Mouse (Mus musculus): ENCODE measurements at regions not wholly inside any gene's neighbourhood (a gene's known extent, or its start where the extent isn't known, plus 50 kb on each side); places are given as distances from the start of the nearest gene placed in this dataset.
A peak's percentile ranks its signal among the peaks of the same experiment; 100 is the strongest.

DNA sequence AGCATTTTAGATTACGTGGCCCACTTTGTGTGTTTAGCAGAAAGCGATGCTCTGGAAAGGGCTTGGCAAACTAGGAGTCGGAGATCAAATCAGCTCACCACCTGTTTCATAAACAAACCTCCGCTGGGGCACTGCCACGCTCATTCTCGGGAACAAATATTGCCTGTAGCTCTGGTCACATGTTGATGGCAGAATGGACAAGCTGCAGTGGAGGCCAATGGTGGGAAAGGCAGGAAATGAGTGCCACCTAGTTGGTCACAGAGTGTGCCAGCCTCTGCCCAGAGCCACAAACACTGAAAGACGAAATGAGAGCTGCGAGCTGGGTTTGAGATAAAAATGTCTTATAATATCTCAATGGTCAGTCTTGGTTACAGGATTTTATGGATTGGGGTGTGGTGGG, 259.2 kb upstream of the Csf3r start:
- DNase-seq (ENCODE audit: low spot score in 2 of 2) = no peak

DNA sequence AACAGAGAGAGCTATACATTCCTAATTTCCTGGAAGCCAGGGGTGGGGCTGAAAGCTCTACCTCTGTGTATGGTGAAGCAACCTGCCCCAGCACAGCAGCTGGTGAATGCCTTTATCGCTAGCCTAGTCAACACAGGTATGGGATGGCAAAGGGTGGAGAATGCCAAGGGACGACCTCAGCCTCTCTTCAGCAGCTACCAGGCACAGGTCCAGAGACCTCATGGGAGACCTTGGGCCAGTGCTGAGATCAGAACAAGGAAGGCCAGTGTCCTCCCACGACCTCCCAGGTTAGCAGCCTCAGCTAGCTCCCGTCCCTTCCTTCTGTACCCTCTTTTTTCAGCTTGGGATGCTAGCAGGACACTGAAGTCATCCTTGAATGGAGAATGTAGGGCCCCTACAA, 247.2 kb upstream of the Csf3r start:
- DNase-seq (ENCODE audit: low spot score in 2 of 2) = no peak

DNA sequence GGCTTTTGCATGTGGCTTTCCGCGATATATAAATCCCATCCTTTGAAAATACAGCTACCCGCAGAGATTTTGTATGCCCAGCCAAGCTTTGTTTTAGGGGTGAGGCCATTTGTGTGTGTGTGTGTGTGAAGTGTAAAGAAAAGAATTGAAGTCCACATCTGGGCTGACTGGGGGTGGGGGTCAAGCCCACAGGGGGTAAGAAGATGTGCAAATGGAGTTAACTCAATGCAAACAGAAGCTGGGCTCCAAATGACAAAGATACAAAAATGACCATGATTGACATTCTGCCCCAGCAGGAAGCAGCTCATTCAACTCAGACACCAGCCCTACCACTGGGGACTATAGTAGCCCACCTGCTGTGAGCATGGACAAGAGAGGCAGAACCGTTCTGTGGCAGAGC, 244.2 kb upstream of the Csf3r start:
- DNase-seq (ENCODE audit: low spot score in 2 of 2) = no peak

DNA sequence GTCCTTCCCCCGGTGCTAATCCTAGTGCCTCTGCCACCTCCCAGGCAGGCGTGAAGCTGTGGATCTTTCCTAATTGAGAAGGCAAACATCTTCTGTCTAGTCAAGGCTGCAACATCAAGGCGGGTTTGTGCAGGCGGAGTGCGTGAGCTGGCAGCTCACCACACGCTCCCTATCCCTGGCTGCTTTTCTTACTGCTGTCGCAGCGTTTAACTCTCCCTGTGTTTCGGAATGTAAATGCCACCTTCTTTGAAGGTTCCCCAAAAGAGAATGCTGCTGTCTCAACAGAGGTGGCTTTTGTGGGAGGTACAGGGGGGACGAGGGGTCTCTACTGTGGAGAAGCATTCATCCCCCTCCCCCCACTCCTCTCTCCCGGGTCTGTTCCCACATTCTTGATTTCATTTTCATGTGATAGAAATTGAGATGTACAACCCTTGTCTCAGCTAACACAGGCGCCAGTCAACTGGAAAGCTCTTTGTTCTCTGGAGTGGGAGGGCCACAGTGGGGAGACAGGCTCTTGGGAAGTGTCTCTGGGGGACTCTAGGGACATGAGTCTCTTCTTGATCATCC, 243.3 kb upstream of the Csf3r start:
- no peak for DNase-seq (ENCODE audit: low spot score in 2 of 2)

DNA sequence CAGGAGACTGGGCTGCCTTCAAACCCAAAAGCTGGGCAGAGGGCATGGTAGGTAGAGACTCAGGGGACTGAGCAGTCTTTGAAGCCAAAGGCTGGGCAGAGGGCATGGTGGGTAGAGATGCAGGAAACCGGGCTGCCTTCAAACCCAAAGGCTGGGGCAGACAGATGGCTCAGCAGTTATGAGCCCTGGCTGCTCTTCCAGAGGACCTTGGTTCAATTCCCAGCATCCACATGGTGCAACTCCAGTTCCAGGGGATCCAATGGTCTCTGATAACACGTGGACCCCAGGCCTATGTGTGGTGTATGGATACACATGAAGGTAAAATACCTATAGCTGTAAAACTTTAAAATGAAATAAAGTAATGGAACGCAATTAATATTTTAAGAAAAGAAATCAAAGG, 242.0 kb upstream of the Csf3r start:
- DNase-seq (ENCODE audit: low spot score in 2 of 2) = no peak

DNA sequence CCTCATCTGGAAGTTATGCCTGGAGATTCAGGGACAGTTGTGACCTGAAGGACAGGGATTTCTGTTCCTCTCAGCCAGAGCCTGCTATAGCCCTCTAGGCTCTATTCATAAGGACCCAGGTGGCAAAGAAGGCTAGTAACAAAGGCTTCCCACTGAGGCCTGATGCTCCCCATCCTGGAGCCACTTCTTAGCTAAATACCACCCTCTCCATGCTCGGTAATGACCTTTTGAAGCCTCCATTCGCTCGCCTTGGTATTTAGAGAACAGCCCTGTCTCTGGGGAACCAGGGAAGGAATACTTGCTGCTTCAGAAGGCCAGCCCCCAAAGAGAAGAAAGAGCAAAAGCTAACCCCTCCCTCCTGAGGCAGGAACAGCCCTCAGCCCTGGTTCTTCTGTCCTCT, 238.3 kb upstream of the Csf3r start:
- DNase-seq (ENCODE audit: low spot score in 2 of 2) = no peak

DNA sequence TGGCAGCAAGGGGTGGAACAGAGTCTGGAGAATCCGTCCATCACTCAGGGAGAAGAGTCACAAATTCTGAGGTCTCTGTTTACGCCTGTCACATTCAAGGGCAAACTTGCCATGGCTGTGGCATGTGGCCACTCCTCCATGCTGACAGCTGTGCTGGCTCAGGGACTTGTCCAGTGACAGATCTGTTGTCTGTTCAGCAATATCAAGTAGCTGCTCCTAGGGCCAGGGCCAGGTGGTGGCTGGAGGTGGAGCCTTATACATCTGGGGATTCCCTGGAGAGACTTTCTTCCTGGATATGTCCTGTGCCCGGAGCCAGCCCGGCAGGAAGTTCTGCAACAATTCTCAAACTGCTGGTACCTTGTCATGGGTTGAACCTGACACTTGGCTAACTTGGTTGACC, 229.7 kb upstream of the Csf3r start:
- DNase-seq (ENCODE audit: low spot score in 2 of 2) = no peak

DNA sequence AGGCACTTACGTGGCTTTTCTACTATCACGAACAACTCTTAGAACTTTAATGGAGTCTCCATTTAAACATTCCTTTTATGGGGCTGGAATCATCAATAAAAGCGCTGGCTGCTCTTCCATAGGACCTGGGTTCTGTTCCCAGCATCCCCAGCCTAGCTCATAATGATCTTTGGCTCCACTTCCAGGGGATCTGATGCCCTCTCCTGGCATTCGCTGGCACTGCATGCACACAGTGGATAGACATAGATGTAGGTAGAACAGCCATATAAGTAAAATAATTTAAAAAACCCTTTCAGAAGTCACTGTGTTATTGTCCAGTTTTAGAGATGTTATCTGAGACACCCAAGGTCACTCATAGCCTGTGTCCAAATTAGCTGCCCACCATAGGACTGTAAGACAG, 216.4 kb upstream of the Csf3r start:
- no peak for DNase-seq (ENCODE audit: low spot score in 2 of 2)

DNA sequence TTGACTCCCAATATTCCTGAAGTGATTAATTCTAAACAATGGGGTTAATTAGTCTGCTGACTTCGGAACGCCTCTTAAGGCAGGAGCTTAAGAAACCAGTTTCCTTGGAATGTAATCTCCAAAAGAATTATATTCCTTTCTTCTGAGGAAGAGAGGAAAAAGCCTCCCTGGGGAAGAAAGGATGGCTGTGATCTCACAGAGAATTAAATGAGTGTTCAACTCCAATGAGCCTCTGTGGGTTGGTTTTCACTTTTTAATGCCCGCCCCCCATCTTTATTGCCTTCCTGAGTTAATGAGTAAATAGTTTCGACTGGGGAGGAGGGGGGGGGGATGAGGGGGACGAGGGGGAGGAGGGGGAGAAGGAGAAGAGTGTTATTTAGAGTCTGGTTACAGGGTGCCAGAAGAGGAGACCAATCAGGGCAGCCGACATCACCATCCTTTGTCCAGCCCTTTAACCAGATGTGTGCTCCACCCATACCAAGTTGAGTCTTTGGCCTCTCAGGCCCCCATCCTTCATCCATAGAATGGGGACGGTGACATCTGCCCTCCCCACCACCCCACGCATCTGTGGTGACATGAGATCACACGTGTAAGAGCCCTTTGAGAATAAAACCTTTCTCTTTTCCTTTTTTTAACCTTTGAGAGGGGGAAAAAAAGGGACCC, 214.8 kb upstream of the Csf3r start:
- DNase-seq (ENCODE audit: low spot score in 2 of 2) = no peak

DNA sequence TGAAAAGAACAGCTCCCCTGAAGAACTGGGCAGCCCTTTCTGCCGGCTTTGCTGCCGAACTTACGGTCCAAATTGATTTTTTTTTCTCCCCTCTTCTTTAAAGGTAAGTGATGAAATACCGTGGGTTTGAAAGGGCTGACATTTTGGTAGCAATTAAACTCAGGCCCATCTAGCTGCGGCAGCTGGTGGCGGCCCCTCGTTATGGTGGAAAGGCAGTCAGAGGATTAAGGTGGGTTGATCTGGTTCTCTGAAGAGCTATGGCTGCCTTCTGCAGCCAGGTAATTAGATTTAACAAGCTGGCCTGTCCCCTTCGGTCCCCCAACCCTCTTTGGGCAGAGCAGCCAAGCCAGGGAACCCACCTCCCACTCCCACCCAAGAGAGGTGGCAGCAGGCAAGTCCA, 214.1 kb upstream of the Csf3r start:
- DNase-seq (ENCODE audit: low spot score in 2 of 2) = no peak

DNA sequence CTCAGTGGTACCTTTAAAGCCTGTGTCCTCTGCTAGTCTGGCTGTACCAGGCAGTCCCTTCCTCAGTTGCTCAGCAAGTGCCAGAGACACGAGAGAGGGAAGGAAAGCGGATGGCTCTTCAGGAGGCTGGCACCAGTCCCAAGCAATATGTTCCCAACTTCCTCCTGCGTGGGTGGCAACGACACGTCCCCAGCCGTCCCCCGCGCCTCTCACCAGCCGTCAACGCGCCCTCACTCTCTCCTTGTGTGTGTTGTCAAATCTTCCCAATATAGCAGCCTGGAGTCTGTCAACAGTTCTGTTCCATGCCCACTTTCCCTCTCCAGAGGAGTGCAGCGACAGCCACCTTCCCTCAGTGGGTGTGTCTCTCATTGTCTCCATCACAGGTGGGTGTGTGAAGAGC, 210.0 kb upstream of the Csf3r start:
- no peak for DNase-seq (ENCODE audit: low spot score in 2 of 2)

DNA sequence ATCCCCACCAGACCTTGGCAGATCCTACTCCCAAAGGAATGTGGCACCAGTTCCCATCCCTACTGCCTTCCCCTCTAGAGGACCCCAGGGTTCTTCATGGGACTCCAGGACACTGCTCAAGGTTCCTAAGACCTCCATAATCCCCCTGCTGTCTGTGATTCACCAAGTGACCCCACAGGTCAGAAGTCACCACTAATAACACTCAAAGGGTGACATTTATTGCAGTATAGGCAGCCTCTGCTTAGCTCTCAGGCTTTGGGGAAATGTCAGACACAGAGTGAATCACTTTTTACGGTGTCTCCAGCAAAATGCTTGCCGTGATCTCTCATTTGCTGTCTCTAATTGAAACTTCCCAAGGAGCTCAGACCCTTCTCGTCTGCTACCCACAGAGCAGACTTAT, 209.1 kb upstream of the Csf3r start:
- no peak for DNase-seq (ENCODE audit: low spot score in 2 of 2)

DNA sequence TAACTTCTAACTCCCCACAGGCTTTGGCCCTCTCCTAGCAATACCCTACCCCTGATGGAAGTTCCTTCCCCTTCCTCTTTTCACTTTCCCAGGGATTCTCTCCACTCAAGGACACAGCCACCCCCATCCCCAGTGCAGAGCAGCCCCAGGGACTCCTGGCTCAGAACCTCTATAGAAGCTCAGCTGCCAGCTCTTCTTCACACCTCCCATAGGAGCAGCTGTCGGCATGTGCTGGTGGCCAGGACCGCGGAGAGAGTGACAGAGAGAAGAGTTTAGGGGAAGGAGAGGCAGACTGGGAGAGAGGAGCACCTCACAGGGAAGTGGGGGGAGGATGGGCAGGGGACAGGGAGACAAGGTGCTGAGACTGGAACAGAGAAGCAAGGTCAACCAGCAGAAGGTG, 199.8 kb upstream of the Csf3r start:
- no peak for DNase-seq (ENCODE audit: low spot score in 2 of 2)

DNA sequence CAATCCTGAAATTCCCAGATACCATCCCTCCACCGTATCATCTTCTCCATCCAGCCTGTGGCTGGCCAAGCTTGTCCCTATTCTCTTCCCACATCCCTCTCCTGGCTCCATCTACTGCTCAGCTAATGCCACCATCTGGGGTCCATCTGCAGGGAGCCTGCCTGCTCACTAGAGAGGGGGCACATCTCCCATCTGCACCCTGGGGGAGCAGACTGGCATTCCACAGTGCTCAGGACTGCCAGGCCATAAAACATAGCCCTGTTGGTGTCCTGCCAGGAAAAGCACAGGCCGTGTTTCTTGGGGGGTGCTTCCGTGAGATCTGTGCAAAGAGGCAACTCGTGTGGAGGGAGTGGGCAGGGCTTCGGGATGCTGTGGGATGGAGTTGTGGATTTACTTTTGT, 197.9 kb upstream of the Csf3r start:
- no peak for DNase-seq (ENCODE audit: low spot score in 2 of 2)

DNA sequence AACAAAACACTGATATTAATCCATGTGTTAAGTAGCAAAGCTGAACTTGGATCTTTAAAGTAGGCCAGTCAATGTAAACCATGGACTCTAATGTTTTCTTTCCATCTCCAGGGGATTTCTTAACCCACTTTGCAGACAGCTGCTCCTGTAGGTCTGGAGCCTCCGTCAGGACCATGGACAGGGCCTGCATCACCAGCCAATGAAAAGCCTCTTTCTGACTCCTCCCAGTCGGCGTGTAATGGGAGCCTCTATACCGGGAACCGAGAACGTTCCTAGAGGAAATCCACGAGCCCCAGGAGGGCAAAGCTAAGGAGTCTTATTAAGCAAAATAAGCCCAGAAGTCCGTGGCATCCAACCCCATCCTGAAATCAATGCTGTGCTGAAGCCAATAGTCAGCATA, 189.1 kb upstream of the Csf3r start:
- no peak for DNase-seq (ENCODE audit: low spot score in 2 of 2)

DNA sequence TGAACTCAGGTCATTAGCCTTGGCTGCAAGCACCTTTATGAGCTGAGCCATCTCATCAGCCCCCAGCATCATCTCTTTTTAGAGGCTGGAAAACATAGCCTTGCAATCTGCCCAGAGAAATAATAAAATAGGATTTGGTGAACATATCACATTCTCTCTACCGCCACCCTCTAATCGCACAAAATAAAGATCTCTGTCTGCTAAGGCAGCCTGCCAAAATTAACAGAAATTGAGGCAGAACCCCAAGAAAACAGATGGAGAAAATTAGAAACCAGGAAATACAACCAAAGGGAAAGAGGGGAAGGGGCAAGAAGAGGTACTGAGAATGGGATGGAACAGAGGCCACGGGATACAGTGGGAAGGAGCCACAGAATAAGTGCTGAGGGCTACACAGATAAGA, 176.8 kb upstream of the Csf3r start:
- no peak for DNase-seq (ENCODE audit: low spot score in 2 of 2)

DNA sequence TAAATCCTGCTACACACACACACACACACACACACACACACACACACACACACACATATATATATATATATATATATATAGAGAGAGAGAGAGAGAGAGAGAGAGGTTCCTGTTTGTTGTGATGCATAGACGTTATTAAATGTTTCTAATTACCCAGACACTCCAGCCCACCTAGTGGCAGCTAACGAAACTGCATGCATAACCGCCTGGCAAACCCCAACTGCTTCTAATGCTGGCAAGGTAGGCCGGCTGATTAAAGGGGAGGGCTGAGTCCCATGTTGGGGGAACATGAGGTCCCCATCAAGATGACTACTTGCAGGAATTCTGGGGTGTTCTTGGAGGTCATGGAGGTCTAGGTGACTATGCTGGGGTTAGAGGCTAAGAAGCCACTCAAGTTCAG, 174.1 kb upstream of the Csf3r start:
- DNase-seq (ENCODE audit: low spot score in 2 of 2) = peak in 1 of 2 experiments; percentile 27

DNA sequence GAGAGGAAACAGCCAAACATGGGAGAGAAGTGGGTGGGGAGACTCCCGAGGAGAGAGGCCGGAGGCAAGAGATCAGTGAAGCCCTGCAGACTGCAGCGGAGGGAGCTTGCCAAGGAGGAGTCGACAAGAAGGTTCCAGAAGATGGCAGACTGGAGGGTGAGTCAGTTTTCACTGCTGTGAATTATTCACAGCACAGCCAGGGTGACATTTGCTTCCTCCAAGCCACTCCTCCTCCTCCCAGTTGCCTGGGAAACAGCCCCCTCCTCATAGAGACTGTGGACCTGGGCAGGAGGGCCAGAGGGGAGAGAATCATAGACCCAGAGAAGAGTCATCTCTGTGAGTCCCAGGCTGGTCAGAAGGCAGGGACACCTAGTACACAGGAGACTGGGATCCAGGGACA, 171.8 kb upstream of the Csf3r start:
- no peak for DNase-seq (ENCODE audit: low spot score in 2 of 2)

DNA sequence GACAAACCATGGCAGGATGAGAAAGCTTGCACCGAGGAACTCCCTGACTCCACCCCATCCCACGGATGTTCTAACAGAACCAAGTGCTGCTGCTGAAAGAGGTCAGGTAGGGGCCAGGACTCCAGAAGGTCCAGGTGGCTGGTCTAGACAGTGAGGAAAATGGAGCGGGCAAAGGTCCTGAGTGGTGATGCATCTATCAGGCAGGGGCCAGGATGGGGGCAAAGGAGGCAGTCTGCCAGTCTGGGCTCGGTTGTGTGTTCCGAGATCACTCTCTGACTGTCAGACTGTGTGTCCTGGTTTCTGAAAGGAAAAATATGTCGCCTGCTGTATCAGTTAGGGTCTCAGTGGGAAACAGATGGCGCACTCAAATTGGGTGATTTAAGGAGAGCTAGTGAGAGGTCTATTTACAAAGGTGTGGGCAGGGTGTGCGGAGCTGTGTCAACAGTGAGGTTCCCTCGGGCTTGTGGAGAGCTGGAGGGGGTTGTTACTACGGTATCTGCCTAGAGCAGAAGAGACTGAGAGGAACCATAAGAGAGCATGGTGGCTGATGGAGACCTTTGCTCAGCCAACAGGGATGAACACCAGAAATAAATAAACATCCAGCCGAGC, 168.3 kb upstream of the Csf3r start:
- DNase-seq (ENCODE audit: low spot score in 2 of 2) = no peak

DNA sequence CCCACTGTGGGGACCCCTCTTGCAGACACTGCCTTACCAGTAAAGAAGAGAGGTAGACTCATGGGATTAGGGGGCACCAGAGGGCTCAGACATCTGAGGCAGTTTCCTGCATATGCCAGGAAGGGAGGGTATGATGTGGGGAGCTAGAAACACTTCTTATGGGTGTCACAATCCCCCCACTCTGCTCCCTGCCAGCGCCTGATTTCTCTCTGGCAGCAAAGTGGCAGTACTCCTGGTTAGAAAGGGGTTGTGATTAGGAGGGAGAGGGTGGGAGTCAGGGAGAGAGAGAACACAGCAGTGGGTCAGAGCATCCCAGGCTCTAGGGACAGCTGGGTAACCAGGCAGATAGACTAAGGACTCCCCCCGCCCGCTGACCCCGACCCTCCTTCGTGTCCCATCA, 167.6 kb upstream of the Csf3r start:
- no peak for DNase-seq (ENCODE audit: low spot score in 2 of 2)

DNA sequence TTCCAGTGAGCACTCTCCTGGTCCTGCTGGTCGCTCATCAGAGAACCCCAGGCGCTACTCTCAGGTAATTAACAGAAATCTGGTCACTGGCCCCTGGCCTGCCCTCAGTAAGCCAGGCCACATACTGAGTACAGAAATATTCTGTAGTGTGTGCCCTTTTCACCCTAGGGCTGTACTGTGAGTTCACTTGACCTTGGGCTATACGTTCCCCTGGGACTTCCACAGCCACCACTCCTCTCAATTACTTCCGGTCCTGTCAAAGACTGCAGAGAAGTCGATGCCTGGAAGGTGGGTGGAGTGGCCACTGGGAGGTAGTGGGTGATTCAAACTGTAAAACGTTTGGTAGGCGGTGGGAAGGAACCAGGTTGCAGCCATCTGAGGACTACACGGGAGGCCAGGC, 159.3 kb upstream of the Csf3r start:
- DNase-seq (ENCODE audit: low spot score in 2 of 2) = no peak

DNA sequence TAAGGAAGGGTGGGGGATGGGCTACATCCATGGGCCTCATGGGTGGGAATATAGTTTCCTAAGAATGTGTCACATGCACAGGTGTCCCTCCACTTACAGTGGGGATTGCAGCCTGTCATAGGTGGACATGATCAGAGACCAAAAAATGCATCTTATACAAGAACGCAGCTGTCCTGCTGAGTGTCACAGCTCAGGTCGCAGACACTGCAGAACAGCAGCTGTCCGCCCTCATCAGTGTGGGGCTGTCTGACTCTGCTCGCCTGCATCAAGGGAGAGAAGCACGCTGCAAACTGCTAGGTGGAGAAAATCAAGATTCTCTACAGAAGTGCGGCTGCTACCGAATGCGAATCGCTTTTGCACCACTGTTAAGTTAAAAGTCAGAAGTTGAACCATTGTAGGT, 158.6 kb upstream of the Csf3r start:
- DNase-seq (ENCODE audit: low spot score in 2 of 2) = no peak

DNA sequence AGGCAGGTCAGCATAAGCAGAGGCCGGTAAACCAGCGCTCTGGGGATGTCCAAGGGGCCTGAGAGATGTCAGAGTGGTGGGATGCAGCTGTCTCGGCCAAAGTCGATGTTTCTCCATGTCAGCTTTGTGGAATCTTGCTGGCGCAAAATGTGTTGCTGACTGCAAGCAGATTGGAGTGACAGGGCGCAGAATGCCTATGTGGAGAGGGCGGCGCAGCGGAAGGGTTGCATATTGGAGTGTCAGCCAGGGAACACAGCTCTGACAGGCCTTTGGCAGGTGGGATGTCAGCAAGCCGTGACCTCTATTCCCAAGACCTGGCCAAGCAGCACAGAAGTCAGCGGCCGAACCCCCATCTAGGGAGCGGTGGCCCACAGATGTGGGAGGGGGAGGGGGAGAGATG, 153.1 kb upstream of the Csf3r start:
- no peak for DNase-seq (ENCODE audit: low spot score in 2 of 2)

DNA sequence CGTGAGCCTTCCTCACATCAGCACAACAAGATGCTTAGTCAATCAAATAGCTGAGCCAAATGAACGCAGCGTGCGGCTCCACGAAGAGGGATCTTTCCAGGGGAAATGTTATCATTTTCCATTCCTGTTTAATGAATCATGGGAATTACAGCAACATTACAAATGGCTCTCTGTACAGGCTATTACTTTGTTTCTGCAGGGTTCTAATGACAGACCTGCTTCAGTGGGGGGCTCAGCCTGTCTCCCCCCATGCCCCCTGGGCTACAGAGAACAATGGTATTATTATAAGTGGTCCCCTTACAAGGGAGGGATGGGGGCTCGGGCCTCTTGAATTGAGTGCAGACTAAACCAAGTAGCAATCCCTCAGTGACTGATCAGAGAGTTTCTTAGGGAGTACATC, 144.3 kb upstream of the Csf3r start:
- no peak for DNase-seq (ENCODE audit: low spot score in 2 of 2)

Measured in thymus, postnatal 10 days (tissue).